Mouse (Mus musculus) cerebellum, adult 2 months (tissue): ENCODE data around the gene Ccdc78. TPM values are rescaled to one million over a fixed set of nuclear protein-coding genes. Genes with fewer than 3 reads are reported as not detected.

Experiments
- DNase-seq, 2 experiments: peaks; one replicate each; pipeline ENCODE4 v3.0.0; 2021
- H3K27ac ChIP-seq: fragments of 200-500 bp; 2 replicates; pipeline ENCODE4 v1.5.1; 2012; ENCODE audit warnings: low read length, control low read depth, inconsistent platforms; ENCODE audit not compliant: insufficient read depth
- H3K27me3 ChIP-seq: fragments of 200-500 bp; 2 replicates; pipeline ENCODE4 v1.6.1; 2012; ENCODE audit warnings: inconsistent platforms, mild to moderate bottlenecking, low read length, moderate library complexity; ENCODE audit not compliant: control insufficient read depth, insufficient read depth
- H3K4me1 ChIP-seq: fragments of 200-500 bp; 2 replicates; pipeline ENCODE4 v1.6.1; 2011; ENCODE audit warnings: low read length; ENCODE audit not compliant: control insufficient read depth, insufficient read depth
- H3K4me3 ChIP-seq: fragments of 200-500 bp; replicated peaks from 2 replicates; pipeline ENCODE3; 2011; ENCODE audit warnings: mild to moderate bottlenecking, low read depth, low read length, control low read depth; ENCODE audit not compliant: insufficient read depth
- CTCF ChIP-seq: fragments of 200-500 bp; IDR thresholded peaks from 2 replicates; pipeline ENCODE4 v1.5.1; 2011; ENCODE audit warnings: low read depth, mild to moderate bottlenecking, control low read depth, low read length, moderate library complexity, borderline replicate concordance; ENCODE audit not compliant: insufficient read depth
- POLR2A ChIP-seq: fragments of 200-500 bp; IDR thresholded peaks from 2 replicates; pipeline ENCODE4 v1.6.1; 2011; ENCODE audit warnings: low read length, control low read depth, borderline replicate concordance; ENCODE audit not compliant: insufficient read depth
- WGBS: fragments of 180-500 bp; shearing (Covaris S2); methylation state at CpG from one replicate; pipeline ENCODE4 v1.1.7; 2018; 5-methylcytosine and 5-hydroxymethylcytosine counted together
- polyA plus RNA-seq: library from polyadenylated mRNA; depleted of rRNA; stranded (reverse); fragments of >200 nt; gene quantifications from 2 replicates; pipeline ENCODE4 v1.2.3, GENCODE M21; 2012

Ccdc78 gene
- polyA plus RNA-seq, 1 experiment, result 0.47 TPM

DNA sequence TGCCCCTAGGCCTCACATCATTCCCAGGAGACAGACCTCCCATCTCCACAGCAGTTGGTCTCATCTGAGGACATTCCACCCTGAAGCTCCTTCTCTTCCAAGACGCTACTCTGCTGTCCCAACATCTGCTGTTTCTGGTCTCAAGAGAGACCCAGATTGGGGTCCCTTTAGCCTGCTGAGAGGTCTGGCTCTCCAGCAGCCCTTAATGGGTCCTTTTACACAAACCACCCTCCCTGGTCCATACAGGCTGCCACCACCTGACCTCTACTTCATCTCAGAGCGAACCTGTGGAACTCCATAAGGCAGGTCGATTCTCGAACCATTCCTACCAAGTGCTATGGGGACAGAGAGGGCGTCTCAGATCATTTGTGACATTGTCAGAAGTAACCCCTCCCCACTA is 21.6 kb downstream of the Ccdc78 start:
- peak in 1 of 2 experiments; percentile 40 for DNase-seq
- H3K4me1 ChIP-seq, result peaks cover 20% of the 10 kb centered on the region
- peak overlapping the region; percentile 72 for H3K27ac ChIP-seq
- no peak for TF ChIP-seq POLR2A
- TF ChIP-seq CTCF, result no peak
- no peaks in the 10 kb centered on the region for H3K27me3 ChIP-seq
- H3K4me3 ChIP-seq, result peak overlapping the region; percentile 68
- 15% methylated on average over 5 of the region's 5 CpGs for whole genome bisulfite sequencing

DNA sequence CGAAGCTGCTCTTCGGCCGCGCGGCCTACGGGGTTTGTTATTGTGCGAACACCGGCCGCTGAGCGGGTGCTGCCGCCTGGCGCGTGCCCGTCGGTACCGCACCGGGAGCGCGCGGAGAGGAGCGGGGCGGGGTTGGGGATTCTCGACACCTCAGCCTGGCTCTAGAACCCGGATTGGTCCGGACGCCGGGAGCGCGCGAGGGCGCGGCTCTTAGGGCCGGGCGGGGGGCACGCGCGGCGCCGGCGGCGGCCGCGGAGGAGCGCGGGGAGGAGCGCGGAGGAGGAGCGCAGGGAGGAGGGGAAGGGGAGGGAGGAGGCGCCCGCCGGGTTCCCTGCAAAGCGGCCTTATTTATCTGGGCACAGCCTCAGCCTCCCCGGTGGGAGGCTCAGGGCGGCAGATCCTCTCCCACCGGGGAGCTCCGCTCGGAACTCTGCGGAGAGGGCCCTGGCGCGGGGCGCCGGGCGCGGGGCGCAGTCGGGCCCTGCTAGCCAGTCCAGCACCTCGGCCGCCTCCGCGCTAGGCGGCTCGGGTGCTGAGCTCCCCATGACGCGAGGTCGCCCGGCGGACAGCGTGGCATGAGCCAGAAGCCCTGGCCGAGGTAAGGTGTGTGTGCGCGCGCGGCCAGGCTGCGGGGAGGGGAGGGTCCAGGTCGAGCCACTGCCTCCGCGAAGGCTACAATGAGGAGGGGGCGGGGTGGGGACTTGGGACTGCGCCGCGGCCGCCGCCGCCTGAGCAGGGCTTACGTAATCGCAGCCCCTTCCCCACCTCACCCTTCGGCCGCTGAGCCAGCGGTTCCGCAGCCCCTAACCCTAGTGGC is 22.6 kb downstream of the Ccdc78 start, which contains the start of gene Fbxl16:
Gene Fbxl16, plus strand, starts transcription at position 297 of the 817 bp plus-strand sequence.
- TF ChIP-seq POLR2A (peak; percentile 95), CTCF (peak; percentile 21; the same call in 1 of the 2 replicates)
- Histone ChIP-seq H3K4me3 (peak within 1 kb of the TSS; percentile 77), H3K27me3 (no peaks in the 10 kb centered on the region), H3K27ac (peak within 1 kb of the TSS; percentile 95), H3K4me1 (peaks cover 22% of the 10 kb centered on the region)
- under 1% methylated on average over 95 of the region's 100 CpGs for WGBS
- peak; percentile 97 to 98 for DNase-seq

DNA sequence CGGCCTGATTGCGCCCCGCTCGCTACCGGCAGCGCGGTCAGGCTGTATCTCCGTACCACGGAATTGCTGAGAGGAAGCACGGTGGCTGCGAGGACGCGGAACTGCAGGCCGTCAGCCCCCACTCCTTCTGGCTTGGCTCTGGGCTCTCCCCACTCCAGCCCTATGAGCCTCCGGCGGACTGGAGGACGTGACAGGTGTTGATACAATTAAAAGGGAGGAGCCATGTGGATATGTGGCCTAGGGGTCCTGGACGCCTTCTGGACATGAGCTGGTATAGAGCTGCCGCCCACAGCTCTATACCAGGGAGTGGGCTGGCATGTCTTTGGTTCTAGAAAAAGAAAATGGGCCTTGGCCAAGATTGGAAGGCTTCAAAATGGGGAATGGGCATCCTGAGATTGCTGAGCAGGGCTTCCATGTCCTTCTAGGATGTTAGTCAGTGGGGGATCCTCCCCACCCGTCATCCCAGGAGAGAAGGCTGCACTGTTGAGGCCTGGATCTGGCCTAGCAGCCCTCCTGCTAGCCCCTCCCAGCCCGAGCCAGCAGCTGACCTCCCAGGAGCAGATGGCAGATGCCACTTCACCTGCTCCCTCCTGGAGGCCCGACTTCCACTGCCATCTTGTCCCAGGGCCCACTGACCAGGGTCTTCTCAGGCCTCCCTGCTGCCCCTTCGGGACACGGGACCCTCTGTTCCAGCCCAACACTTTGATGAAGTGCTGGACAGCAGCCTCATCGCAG is 23.4 kb downstream of the Ccdc78 start:
- Histone ChIP-seq H3K27ac (peak overlapping the region; percentile 95), H3K27me3 (no peaks in the 10 kb centered on the region), H3K4me3 (peak overlapping the region; percentile 77), H3K4me1 (peaks cover 28% of the 10 kb centered on the region)
- 3% methylated on average over 25 of the region's 25 CpGs for WGBS
- peak; percentile 83 to 85 for DNase-seq
- no peak for TF ChIP-seq CTCF
- TF ChIP-seq POLR2A, result 0 out of 2 replicates have a peak, but pooled peaks have one; percentile 11

DNA sequence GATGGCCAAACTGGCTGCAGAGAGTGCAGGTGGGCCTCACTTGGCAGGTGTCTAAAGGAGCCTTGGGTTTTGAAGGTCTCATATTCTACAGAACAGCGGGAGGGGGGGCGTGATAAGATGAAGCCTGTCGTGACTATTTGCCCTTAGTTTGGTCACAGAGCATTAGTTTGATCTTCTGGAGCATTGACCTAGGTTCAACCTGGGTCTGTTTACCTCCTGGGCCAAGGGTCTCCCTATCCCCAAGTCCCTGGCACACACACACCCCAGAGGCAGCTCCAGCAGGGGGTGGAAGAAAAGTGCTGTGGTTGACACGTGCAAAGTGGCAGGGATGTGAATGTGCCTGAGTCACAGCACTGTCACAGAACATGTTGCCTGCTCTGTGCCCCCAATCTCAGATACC is 24.5 kb downstream of the Ccdc78 start:
- H3K27me3 ChIP-seq, result no peaks in the 10 kb centered on the region
- peak in 1 of 2 experiments; percentile 36 for DNase-seq
- TF ChIP-seq POLR2A (no peak), CTCF (no peak)
- peak overlapping the region; percentile 77 for H3K4me3 ChIP-seq
- H3K27ac ChIP-seq, result peak overlapping the region; percentile 95
- 30% methylated on average over 4 of the region's 4 CpGs for WGBS
- H3K4me1 ChIP-seq, result peaks cover 34% of the 10 kb centered on the region

DNA sequence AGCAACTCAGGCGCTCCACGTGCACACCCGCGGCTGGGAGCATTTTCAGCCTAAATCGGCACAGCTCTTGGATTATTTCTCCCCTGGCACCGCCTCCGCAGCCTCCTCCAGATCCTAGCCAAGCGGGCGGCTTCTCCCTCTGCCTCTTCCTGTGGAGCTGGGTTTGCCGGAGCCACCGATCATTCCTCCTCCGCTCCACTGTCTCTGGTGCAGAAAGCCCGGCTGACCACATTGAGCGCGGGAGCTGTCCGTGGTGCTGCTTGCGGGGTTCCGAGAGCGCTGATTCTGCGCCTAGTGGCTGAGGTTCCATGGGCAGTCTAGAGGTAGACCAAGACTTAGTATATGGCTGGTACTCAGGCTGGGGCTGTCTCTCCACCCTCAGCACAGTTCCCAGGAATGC is 27.1 kb downstream of the Ccdc78 start:
- Histone ChIP-seq H3K4me3 (peak overlapping the region; percentile 27), H3K27ac (peak overlapping the region; percentile 36), H3K27me3 (no peaks in the 10 kb centered on the region), H3K4me1 (peaks cover 44% of the 10 kb centered on the region)
- TF ChIP-seq POLR2A (no peak), CTCF (peak; percentile 52; the same call in 1 of the 2 replicates)
- DNase-seq, result peak; percentile 76 to 77
- WGBS, result 0% methylated on average over 20 of the region's 20 CpGs

DNA sequence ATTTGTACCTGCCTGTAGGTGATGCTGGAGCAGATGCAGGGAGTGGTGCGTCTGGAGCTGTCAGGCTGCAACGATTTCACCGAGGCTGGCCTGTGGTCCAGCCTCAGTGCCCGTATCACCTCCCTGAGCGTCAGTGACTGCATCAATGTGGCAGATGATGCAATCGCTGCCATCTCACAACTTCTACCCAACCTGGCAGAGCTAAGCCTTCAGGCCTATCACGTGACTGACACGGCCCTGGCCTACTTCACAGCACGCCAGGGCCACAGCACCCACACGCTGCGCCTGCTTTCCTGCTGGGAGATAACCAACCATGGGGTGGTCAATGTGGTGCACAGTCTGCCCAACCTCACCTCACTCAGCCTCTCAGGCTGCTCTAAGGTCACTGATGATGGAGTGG is 31.3 kb downstream of the Ccdc78 start:
- Histone ChIP-seq H3K4me1 (peaks cover 26% of the 10 kb centered on the region), H3K27me3 (no peaks in the 10 kb centered on the region), H3K27ac (no peak overlapping the region), H3K4me3 (no peak overlapping the region)
- WGBS, result 74% methylated on average over 11 of the region's 11 CpGs
- no peak for DNase-seq
- TF ChIP-seq CTCF (no peak), POLR2A (no peak)

DNA sequence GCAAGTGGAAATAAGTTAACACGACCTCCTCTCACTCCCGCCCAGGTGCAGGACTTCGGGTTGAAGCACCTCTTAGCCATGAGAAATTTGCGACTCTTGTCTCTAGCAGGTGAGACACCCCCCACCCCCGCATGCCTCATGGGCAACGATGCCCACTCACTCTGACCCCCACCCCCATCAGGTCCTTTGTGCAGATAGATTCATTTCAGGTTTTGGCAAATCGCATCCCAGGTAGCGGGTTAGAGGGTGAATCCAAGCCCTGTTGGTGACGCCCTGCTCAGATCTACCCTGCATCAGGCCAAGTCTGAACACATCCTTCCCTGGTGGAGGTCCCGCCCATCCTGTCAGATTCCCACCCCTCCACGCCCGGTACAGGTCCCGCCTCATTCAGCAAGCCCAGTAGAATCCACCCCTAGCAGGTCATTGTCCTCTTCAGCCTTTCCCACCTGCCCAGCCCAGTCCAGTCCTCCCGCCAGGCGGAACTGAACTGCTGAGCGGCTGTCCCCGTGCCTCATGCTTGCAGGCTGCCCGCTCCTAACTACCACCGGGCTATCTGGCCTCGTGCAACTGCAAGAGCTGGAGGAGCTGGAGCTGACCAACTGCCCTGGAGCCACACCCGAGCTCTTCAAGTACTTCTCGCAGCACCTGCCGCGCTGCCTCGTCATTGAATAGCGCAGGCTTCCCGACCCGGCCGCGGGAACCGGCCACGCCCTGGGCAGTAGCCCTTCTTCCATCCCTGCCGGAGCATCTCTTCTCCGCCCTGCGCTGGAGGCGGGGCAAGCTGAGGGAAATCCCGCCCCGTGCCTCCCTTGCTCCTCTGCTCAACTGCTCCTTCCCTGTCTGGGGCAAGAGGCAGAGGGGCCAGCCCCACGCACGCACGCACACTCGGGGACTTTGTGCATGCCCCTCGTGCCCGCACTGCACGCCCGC is 32.7 kb downstream of the Ccdc78 start:
- Histone ChIP-seq H3K27ac (no peak overlapping the region), H3K4me3 (no peak overlapping the region), H3K4me1 (peaks cover 24% of the 10 kb centered on the region), H3K27me3 (no peaks in the 10 kb centered on the region)
- 28% methylated on average over 46 of the region's 46 CpGs for WGBS
- TF ChIP-seq POLR2A (no peak), CTCF (no peak)
- peak in 1 of 2 experiments; percentile 44 for DNase-seq
